ENCODE assay signal across 26 mouse cellular contexts in genomic region chr7:118795779-118796178, GRCm38 (mm10).
"Had no signal": no experiment of that assay in that cellular context is flagged by ENCODE, and none has a peak within 500 bp of the region (broad histone marks: within the 10 kb centered on the region; RNA-seq: fewer than 3 reads in every experiment).

No protein-coding gene starts in this region.

- ATAC-seq: forebrain, embryonic 13.5 days; forebrain, embryonic 14.5 days; forebrain, embryonic 15.5 days; forebrain, embryonic 16.5 days had no signal

- DNase-seq: cerebellum, adult 2 months; cerebellum, adult 8-10 months; cerebellum, adult 9-10 months; cerebellum, adult 9-11 months; cerebellum, postnatal 10 days; cerebellum, postnatal 14 days; cerebellum, postnatal 25 days; cerebellum, postnatal 36 days; embryo, embryonic 11 days; forebrain, postnatal 0 days; gastrocnemius, adult 2 months; gastrocnemius, postnatal 10 days; gastrocnemius, postnatal 36 days; heart, adult 11 months; heart, adult 18-20 months; heart, adult 2 months had no signal

- H3K9ac ChIP-seq: embryonic facial prominence, embryonic 12.5 days; embryonic facial prominence, embryonic 13.5 days; embryonic facial prominence, embryonic 15.5 days; forebrain, embryonic 12.5 days; forebrain, embryonic 13.5 days; forebrain, embryonic 15.5 days; forebrain, postnatal 0 days had no signal

- H3K4me3 ChIP-seq: embryonic facial prominence, embryonic 12.5 days; embryonic facial prominence, embryonic 13.5 days; embryonic facial prominence, embryonic 15.5 days; erythroblast, embryonic 14.5 days; forebrain, embryonic 10.5 days; forebrain, embryonic 12.5 days; forebrain, embryonic 13.5 days; forebrain, embryonic 15.5 days; gastrocnemius, adult 2 months; heart, adult 2 months had no signal

- H3K27ac ChIP-seq: embryonic facial prominence, embryonic 12.5 days; embryonic facial prominence, embryonic 13.5 days; embryonic facial prominence, embryonic 15.5 days; forebrain, embryonic 10.5 days; forebrain, embryonic 12.5 days; forebrain, embryonic 13.5 days; forebrain, embryonic 15.5 days; gastrocnemius, adult 2 months; heart, adult 2 months had no signal

- H3K4me1 ChIP-seq: embryonic facial prominence, embryonic 12.5 days; embryonic facial prominence, embryonic 13.5 days; embryonic facial prominence, embryonic 15.5 days; forebrain, embryonic 12.5 days; forebrain, embryonic 13.5 days; forebrain, embryonic 15.5 days had no signal

- H3K27me3 ChIP-seq: embryonic facial prominence, embryonic 12.5 days; embryonic facial prominence, embryonic 13.5 days; embryonic facial prominence, embryonic 15.5 days; forebrain, embryonic 12.5 days; forebrain, embryonic 13.5 days; forebrain, embryonic 15.5 days had no signal

- H3K4me2 ChIP-seq: embryonic facial prominence, embryonic 12.5 days; embryonic facial prominence, embryonic 13.5 days; embryonic facial prominence, embryonic 15.5 days; forebrain, embryonic 12.5 days; forebrain, embryonic 13.5 days; forebrain, embryonic 15.5 days had no signal

- H3K9me3 ChIP-seq: embryonic facial prominence, embryonic 12.5 days; embryonic facial prominence, embryonic 13.5 days; embryonic facial prominence, embryonic 15.5 days; forebrain, embryonic 10.5 days; forebrain, embryonic 12.5 days; forebrain, embryonic 13.5 days; forebrain, embryonic 15.5 days had no signal
